Mouse (Mus musculus) mature B cell (primary cell): Measurements from ENCODE around the gene Wdpcp.

ENCODE experiments used
- in situ Hi-C: fragments of 300-500 bp; cut with MboI; formaldehyde crosslinking; loops from 2 replicates; pipeline ENCODE4 v1.14.3; 2019

Wdpcp gene

GRCm38 (mm10) chr11:21749487-21749886 is 177.5 kb downstream of the Wdpcp start:
- in situ Hi-C loops, result no loop called here

GRCm38 (mm10) chr11:21763201-21763600 is 191.2 kb downstream of the Wdpcp start:
- in situ Hi-C loops, result no loop called here

- in situ Hi-C loops, result no loop called here
Measured at GRCm38 (mm10) chr11:21788831-21789230, 216.8 kb downstream of the Wdpcp start.

- in situ Hi-C loops, result no loop called here
Measured at GRCm38 (mm10) chr11:21824941-21825340, 252.9 kb downstream of the Wdpcp start.

- in situ Hi-C loops, result no loop called here
Measured at GRCm38 (mm10) chr11:21826521-21826920, 254.5 kb downstream of the Wdpcp start.

GRCm38 (mm10) chr11:21847040-21847439 is 275.0 kb downstream of the Wdpcp start:
- in situ Hi-C loops, result no loop called here

- in situ Hi-C loops, result no loop called here
Measured at GRCm38 (mm10) chr11:21864000-21864399, 292.0 kb downstream of the Wdpcp start.

- in situ Hi-C loops, result no loop called here
Measured at GRCm38 (mm10) chr11:21864516-21864915, 292.5 kb downstream of the Wdpcp start.

GRCm38 (mm10) chr11:21868675-21869074 is 296.6 kb downstream of the Wdpcp start:
- in situ Hi-C loops, result no loop called here

- in situ Hi-C loops, result no loop called here
Measured at GRCm38 (mm10) chr11:21870863-21871262, 298.8 kb downstream of the Wdpcp start.

GRCm38 (mm10) chr11:21871728-21872127 is 299.7 kb downstream of the Wdpcp start:
- in situ Hi-C loops, result no loop called here

GRCm38 (mm10) chr11:21875077-21875476 is 303.0 kb downstream of the Wdpcp start:
- in situ Hi-C loops, result no loop called here

GRCm38 (mm10) chr11:21894696-21895095 is 322.7 kb downstream of the Wdpcp start:
- in situ Hi-C loops, result no loop called here

- in situ Hi-C loops, result no loop called here
Measured at GRCm38 (mm10) chr11:21922531-21922930, 350.5 kb downstream of the Wdpcp start.
